Mouse (Mus musculus) neutrophil, adult 83 days (primary cell): ENCODE measurements around the gene Olfr110. TPM values are rescaled to one million over a fixed set of nuclear protein-coding genes. Genes with fewer than 3 reads are reported as not detected.

Experiments used
- total RNA-seq, 2 experiments: library from RNA; stranded (reverse); gene quantifications; one replicate each; pipeline ENCODE4 v1.2.4; 2023

Olfr110 gene
- total RNA-seq, result not detected

GRCm38 (mm10) chr17:37491930-37492518 is at the start of gene Olfr110:
Gene Olfr110, plus strand, starts transcription at chr17:37492468.

GRCm38 (mm10) chr17:37445180-37445579 is 47.1 kb upstream of the Olfr110 start, which contains the start of gene Olfr108:
Gene Olfr108, plus strand, starts transcription at chr17:37445480.

GRCm38 (mm10) chr17:37458616-37459015 is 33.7 kb upstream of the Olfr110 start, which contains the start of gene Olfr109:
Gene Olfr109, plus strand, starts transcription at chr17:37458916.

GRCm38 (mm10) chr17:37483452-37483851 is 8.8 kb upstream of the Olfr110 start, which contains the start of gene H2-M2:
Gene H2-M2, minus strand, starts transcription at chr17:37483552.

GRCm38 (mm10) chr17:37507730-37508129 is 15.5 kb downstream of the Olfr110 start, which contains the start of gene Olfr111:
Gene Olfr111, plus strand, starts transcription at chr17:37508030.

Other genes with a start within 250 kb of the Olfr110 start
- gene Olfr98, start 228.7 kb upstream of the Olfr110 start, total RNA-seq, result not detected
- gene H2-M3, start 222.2 kb upstream of the Olfr110 start, total RNA-seq, result 1 to 10 TPM; 4.0 to 5.0 TPM
- gene Olfr99, start 209.0 kb upstream of the Olfr110 start, total RNA-seq, result not detected
- gene Olfr101, start 188.2 kb upstream of the Olfr110 start, total RNA-seq, result not detected
- gene Olfr102, start 175.4 kb upstream of the Olfr110 start, total RNA-seq, result not detected
- not detected for gene Olfr103, start 152.8 kb upstream of the Olfr110 start, total RNA-seq
- not detected for gene Olfr104-ps, start 132.9 kb upstream of the Olfr110 start, total RNA-seq
- gene Olfr105-ps, start 113.4 kb upstream of the Olfr110 start, total RNA-seq, result not detected
- not detected for gene Olfr106-ps, start 102.1 kb upstream of the Olfr110 start, total RNA-seq
- gene Olfr107, start 93.2 kb upstream of the Olfr110 start, total RNA-seq, result not detected
- not detected for gene Olfr108, start 47.0 kb upstream of the Olfr110 start, total RNA-seq
- not detected for gene Olfr109, start 33.6 kb upstream of the Olfr110 start, total RNA-seq
- gene H2-M2, start 8.9 kb upstream of the Olfr110 start, total RNA-seq, result not detected
- not detected for gene Olfr111, start 15.6 kb downstream of the Olfr110 start, total RNA-seq
- not detected for gene Olfr112, start 77.0 kb downstream of the Olfr110 start, total RNA-seq
- gene Olfr113, start 85.2 kb downstream of the Olfr110 start, total RNA-seq, result not detected
- gene Olfr114, start 100.3 kb downstream of the Olfr110 start, total RNA-seq, result not detected
- not detected for gene Olfr115, start 134.6 kb downstream of the Olfr110 start, total RNA-seq
- not detected for gene Olfr116, start 134.7 kb downstream of the Olfr110 start, total RNA-seq
- gene Olfr117, start 171.3 kb downstream of the Olfr110 start, total RNA-seq, result not detected
- not detected for gene Olfr118, start 174.5 kb downstream of the Olfr110 start, total RNA-seq
- gene Olfr119, start 204.1 kb downstream of the Olfr110 start, total RNA-seq, result not detected
- gene Olfr120, start 229.3 kb downstream of the Olfr110 start, total RNA-seq, result not detected